8 mouse cellular contexts compared by ENCODE assay signal in genomic region chr4:109241934-109242333, GRCm38 (mm10). TPM values are rescaled to one million over a fixed set of nuclear protein-coding genes. Genes with fewer than 3 reads are reported as not detected.
DNase-seq lines count a peak whose midpoint lies in the region; ATAC-seq and TF ChIP-seq lines count a peak whose summit lies in the region.

No protein-coding gene starts in this region.

- 62% methylated on average over 4 of the region's 4 CpGs for WGBS in kidney, embryonic 15.5 days
- 24% methylated on average over 4 of the region's 4 CpGs for WGBS in cerebellum, adult 2 months

- no peak overlapping the region for H3K27ac ChIP-seq in kidney, embryonic 15.5 days
- no peak overlapping the region for H3K27ac ChIP-seq in cerebellum, adult 2 months (ENCODE audit: insufficient read depth, low read length)

- DNase-seq in kidney, postnatal 4 days = peak; percentile 41 to 52
- DNase-seq in cerebellum, adult 2 months = peak; percentile 35 to 59
- DNase-seq in gastrocnemius, postnatal 4 days (ENCODE audit: low spot score in 2 of 2) = peak; percentile 54 to 77
- DNase-seq in lung, postnatal 36 days = peak; percentile 54
- no peak for DNase-seq in left cerebral cortex, adult 18-20 months (ENCODE audit: low spot score in 2 of 2)

- H3K36me3 ChIP-seq in kidney, embryonic 15.5 days = no peaks in the 10 kb centered on the region

- TF ChIP-seq POLR2A in cerebellum, adult 2 months (IDR thresholded peaks at IDR 0.05; ENCODE audit: borderline replicate concordance, insufficient read depth, low read length) = no peak

- no peaks in the 10 kb centered on the region for H3K27me3 ChIP-seq in kidney, embryonic 15.5 days
- no peaks in the 10 kb centered on the region for H3K27me3 ChIP-seq in cerebellum, adult 2 months (ENCODE audit: control insufficient read depth, insufficient read depth, low read length)

- no peak for ATAC-seq in kidney, embryonic 15.5 days (replicated peaks; ENCODE audit: low FRiP score)
- ATAC-seq in inflammation-experienced regulatory T-cells, adult 6 months = no peak
- ATAC-seq in frontal cortex, adult (ENCODE audit: low TSS enrichment) = no peak

- no peak overlapping the region for H3K4me2 ChIP-seq in kidney, embryonic 15.5 days

- no peak for TF ChIP-seq CTCF in cerebellum, adult 2 months (IDR thresholded peaks at IDR 0.05; ENCODE audit: borderline replicate concordance, insufficient read depth, low read depth, low read length)

- H3K4me1 ChIP-seq in kidney, embryonic 15.5 days = 0 out of 2 replicates have a peak, but pooled peaks cover 5% of the 10 kb centered on the region
- peaks cover 4% of the 10 kb centered on the region; the same call in 1 of the 2 replicates for H3K4me1 ChIP-seq in cerebellum, adult 2 months (ENCODE audit: control insufficient read depth, insufficient read depth, low read length)

- H3K9me3 ChIP-seq in kidney, embryonic 15.5 days (replicated peaks) = no peaks in the 10 kb centered on the region

- H3K4me3 ChIP-seq in kidney, embryonic 15.5 days (replicated peaks) = no peak overlapping the region
- no peak overlapping the region for H3K4me3 ChIP-seq in cerebellum, adult 2 months (replicated peaks; ENCODE audit: insufficient read depth, low read depth, low read length)

- H3K9ac ChIP-seq in kidney, embryonic 15.5 days = no peak overlapping the region

RNA-seq across cellular contexts. Expression of gene Calr4, which starts 7.6 kb away (rescaled TPM):
- polyA plus RNA-seq in kidney, embryonic 15.5 days (2015; fragmentation: Nextera tagmentation; extraction: Ambion mirVana) = 0.27 and 0.29 TPM in 2 replicates
- polyA plus RNA-seq in cerebellum, adult 2 months (2012; rRNA removed) = 1.3 and 1.8 TPM in 2 replicates
- under 1 TPM in 1 of 2 experiments, not detected in 1; 0.34 TPM for total RNA-seq in gastrocnemius, postnatal 4 days (2021)
- not detected for polyA plus RNA-seq in inflammation-experienced regulatory T-cells, adult 6 months (2017; shearing (Covaris generic))
- under 1 TPM; 0.53 to 0.63 TPM for total RNA-seq in left cerebral cortex, adult 18-20 months (2021)

RNA-seq across cellular contexts. Expression of gene Eps15, which starts 38.1 kb away (rescaled TPM):
- polyA plus RNA-seq in kidney, embryonic 15.5 days (2015; fragmentation: Nextera tagmentation; extraction: Ambion mirVana) = 37.8 and 40.6 TPM in 2 replicates
- polyA plus RNA-seq in cerebellum, adult 2 months (2012; rRNA removed) = 131 and 135 TPM in 2 replicates
- total RNA-seq in gastrocnemius, postnatal 4 days (2021) = 10 to 100 TPM; 51.0 to 55.5 TPM
- 10 to 100 TPM; 68.9 to 72.9 (median 72.8) TPM for polyA plus RNA-seq in inflammation-experienced regulatory T-cells, adult 6 months (2017; shearing (Covaris generic))
- total RNA-seq in left cerebral cortex, adult 18-20 months (2021) = 100 to 1,000 TPM; 173 to 184 TPM

RNA-seq across cellular contexts. Expression of gene Osbpl9, which starts 39.9 kb away (rescaled TPM):
- polyA plus RNA-seq in kidney, embryonic 15.5 days (2015; fragmentation: Nextera tagmentation; extraction: Ambion mirVana) = 68.9 and 70.5 TPM in 2 replicates
- 113 and 120 TPM in 2 replicates for polyA plus RNA-seq in cerebellum, adult 2 months (2012; rRNA removed)
- 10 to 100 TPM; 77.0 to 98.7 TPM for total RNA-seq in gastrocnemius, postnatal 4 days (2021)
- polyA plus RNA-seq in inflammation-experienced regulatory T-cells, adult 6 months (2017; shearing (Covaris generic)) = 10 to 100 TPM; 75.7 to 78.9 (median 77.2) TPM
- 10 to 100 TPM; 57.1 to 58.7 TPM for total RNA-seq in left cerebral cortex, adult 18-20 months (2021)

Comparison
In these comparisons a context has a peak if more than half of its experiments do, and no peak if none do; other contexts are left out.
1. DNase-seq: peak in kidney, postnatal 4 days (2 of 2), cerebellum, adult 2 months (2 of 2), gastrocnemius, postnatal 4 days (2 of 2) and lung, postnatal 36 days (single experiment); none in left cerebral cortex, adult 18-20 months (0 of 2).